Mouse (Mus musculus) bone marrow, adult 2 months (tissue): ENCODE results near the gene Frs3.

ENCODE experiments used
- CTCF ChIP-seq: fragments of 200-500 bp; IDR thresholded peaks from 2 replicates; pipeline ENCODE4 v1.5.1; 2011; ENCODE audit warnings: low read length, control low read depth; ENCODE audit not compliant: control insufficient read depth, insufficient read depth
- POLR2A ChIP-seq: fragments of 200-500 bp; IDR thresholded peaks from 2 replicates; pipeline ENCODE4 v1.6.1; 2011; ENCODE audit warnings: low read depth, mild to moderate bottlenecking, control low read depth, low read length, borderline replicate concordance; ENCODE audit not compliant: control insufficient read depth

GRCm38 (mm10) chr17:47669166-47669565 is 19.7 kb upstream of the Frs3 start:
- TF ChIP-seq CTCF, result no peak
- no peak for TF ChIP-seq POLR2A
